Mouse (Mus musculus): ENCODE results near the gene Sim2.

DNA sequence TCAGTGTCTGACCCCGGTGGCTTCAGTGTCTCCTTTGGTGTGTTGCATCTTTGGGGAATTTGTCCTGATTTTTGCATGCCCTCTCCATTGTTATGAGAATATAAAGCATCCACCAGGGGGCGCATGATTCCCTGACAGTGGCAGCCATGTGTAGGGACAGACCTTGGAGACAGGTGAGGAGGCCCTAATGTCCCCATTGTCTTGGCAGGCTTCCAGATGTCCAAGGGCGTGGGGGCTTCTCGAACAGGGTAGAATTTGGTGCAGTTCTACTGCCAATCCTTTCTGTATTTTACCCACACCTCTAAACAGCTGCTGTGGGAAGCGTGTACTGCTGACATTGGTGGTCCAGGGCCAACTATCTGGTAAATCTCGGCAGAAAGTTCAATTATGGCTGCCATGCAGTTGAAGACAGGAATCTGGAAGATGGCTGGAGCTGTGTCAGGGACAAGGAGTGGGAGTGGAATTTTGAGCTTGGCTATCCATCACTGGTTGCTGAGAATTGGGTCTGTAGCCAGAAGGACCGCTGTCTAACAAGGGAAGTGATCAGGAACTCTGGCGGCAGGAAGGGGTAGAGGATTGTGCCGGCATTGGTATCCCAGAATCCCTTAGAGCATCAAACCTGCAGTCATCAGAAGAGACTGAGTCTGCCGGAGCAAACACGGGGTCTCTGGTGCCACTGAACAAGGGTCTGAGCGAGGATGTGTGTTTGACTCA lies 46.3 kb upstream of the Sim2 start:
- peak; percentile 75 for TF ChIP-seq CTCF (IDR thresholded peaks at IDR 0.05; ENCODE audit: borderline replicate concordance, insufficient read depth, low read depth, low read length)
- no peak for TF ChIP-seq POLR2A (IDR thresholded peaks at IDR 0.05; ENCODE audit: borderline replicate concordance, insufficient read depth, low read length)
